Mouse (Mus musculus): ENCODE data around the gene Nrp2.

DNA sequence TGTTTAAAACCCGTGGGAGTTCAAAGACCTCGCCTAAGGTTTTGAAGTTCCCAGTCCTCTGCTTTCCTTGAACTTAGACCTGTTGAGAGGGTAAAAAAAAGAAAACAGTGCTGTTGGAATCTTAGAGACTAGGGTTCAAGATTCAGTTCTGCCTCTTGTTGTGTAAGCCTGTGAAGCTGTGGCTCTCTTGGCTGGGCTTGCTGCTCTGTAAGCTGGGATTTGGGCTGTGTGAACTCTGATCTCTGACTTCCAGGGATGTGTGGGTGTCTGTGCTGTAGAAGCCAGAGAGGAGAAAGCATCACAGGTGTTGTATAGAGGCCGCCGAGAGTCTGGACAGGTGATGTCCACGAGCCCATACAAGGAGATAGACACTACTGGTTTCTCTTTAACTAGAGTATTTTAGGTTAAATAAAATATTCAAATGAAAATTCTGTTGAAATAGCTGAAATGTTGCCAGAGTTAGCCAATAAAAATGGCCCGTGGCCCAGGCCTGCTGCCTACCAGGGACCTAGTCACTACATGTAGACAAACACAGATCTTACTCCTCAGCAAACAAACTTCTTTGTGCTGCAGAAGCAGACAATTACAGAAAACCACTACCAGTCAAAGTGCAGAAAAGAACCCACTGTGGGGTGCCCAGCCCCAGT is 120.6 kb downstream of the Nrp2 start:
- TF ChIP-seq POLR2A (IDR thresholded peaks at IDR 0.05; ENCODE audit: control insufficient read depth, low read depth, low read length) = no peak
- no peak for TF ChIP-seq CTCF (IDR thresholded peaks at IDR 0.05; ENCODE audit: control insufficient read depth, insufficient read depth, insufficient replicate concordance, low read depth, low read length)
